Mouse (Mus musculus) heart, embryonic 14.5 days (tissue): ENCODE measurements at regions not wholly inside any gene's neighbourhood (a gene's known extent, or its start where the extent isn't known, plus 50 kb on each side); places are given as distances from the start of the nearest gene placed in this dataset.

Experiments used
- ATAC-seq: fragments of 200-750 bp; cut with Nextera tagmentation; 2 replicates; pipeline ENCODE4 v1.8.0; 2017; ENCODE audit warnings: low read depth, moderate TSS enrichment; ENCODE audit not compliant: insufficient number of reproducible peaks, insufficient read depth, low FRiP score
- H3K27ac ChIP-seq, 2 experiments: fragments of 200-500 bp in 1 of 2; fragments of 300-500 bp in 1 of 2; sonication (generic) in 1 of 2; replicated peaks in 1 of 2; 2 replicates each; pipeline ENCODE4 v1.5.1; 2012 to 2014; ENCODE audit warnings: low read depth in 2 of 2, low read length in 2 of 2, control low read depth in 1 of 2, mild to moderate bottlenecking in 1 of 2, mixed read lengths in 1 of 2; ENCODE audit not compliant: control insufficient read depth in 1 of 2, insufficient read depth in 1 of 2
- H3K27me3 ChIP-seq: fragments of 300-500 bp; sonication (generic); 2 replicates; pipeline ENCODE4 v1.6.1; 2014; ENCODE audit warnings: mild to moderate bottlenecking, low read length, control low read depth; ENCODE audit not compliant: control insufficient read depth, insufficient read depth
- H3K36me3 ChIP-seq: fragments of 300-500 bp; sonication (generic); 2 replicates; pipeline ENCODE4 v1.6.1; 2014; ENCODE audit warnings: mild to moderate bottlenecking, control low read depth, low read length, mixed read lengths; ENCODE audit not compliant: control insufficient read depth, insufficient read depth
- H3K4me1 ChIP-seq, 2 experiments: fragments of 200-500 bp in 1 of 2; fragments of 300-500 bp in 1 of 2; sonication (generic) in 1 of 2; 2 replicates each; pipeline ENCODE4 v1.6.1; 2012 to 2014; ENCODE audit warnings: low read length in 2 of 2, control low read depth in 1 of 2, mixed read lengths in 1 of 2; ENCODE audit not compliant: control insufficient read depth in 2 of 2, insufficient read depth in 2 of 2
- H3K4me2 ChIP-seq: fragments of 300-500 bp; sonication (generic); 2 replicates; pipeline ENCODE4 v1.6.1; 2014; ENCODE audit warnings: mild to moderate bottlenecking, low read length
- H3K4me3 ChIP-seq, 2 experiments: fragments of 200-500 bp in 1 of 2; fragments of 300-500 bp in 1 of 2; sonication (generic) in 1 of 2; 2 replicates each; pipeline ENCODE4 v1.5.1; 2012 to 2014; ENCODE audit warnings: low read length in 2 of 2, mild to moderate bottlenecking in 2 of 2, control low read depth in 1 of 2, low read depth in 1 of 2, moderate library complexity in 1 of 2; ENCODE audit not compliant: control insufficient read depth in 1 of 2, insufficient read depth in 1 of 2
- H3K9ac ChIP-seq: fragments of 300-500 bp; sonication (generic); 2 replicates; pipeline ENCODE4 v1.6.1; 2014; ENCODE audit warnings: mild to moderate bottlenecking, low read length
- H3K9me3 ChIP-seq: fragments of 300-500 bp; sonication (generic); 2 replicates; pipeline ENCODE4 v1.6.1; 2016; ENCODE audit warnings: low read length, control low read depth; ENCODE audit not compliant: control insufficient read depth
- WGBS: fragments of 180-500 bp; shearing (Covaris S2); extraction: QIAGEN DNeasy Blood & Tissue Kit; methylation state at CpG from one replicate; pipeline ENCODE4 v1.1.7; 2014; 5-methylcytosine and 5-hydroxymethylcytosine counted together

DNA sequence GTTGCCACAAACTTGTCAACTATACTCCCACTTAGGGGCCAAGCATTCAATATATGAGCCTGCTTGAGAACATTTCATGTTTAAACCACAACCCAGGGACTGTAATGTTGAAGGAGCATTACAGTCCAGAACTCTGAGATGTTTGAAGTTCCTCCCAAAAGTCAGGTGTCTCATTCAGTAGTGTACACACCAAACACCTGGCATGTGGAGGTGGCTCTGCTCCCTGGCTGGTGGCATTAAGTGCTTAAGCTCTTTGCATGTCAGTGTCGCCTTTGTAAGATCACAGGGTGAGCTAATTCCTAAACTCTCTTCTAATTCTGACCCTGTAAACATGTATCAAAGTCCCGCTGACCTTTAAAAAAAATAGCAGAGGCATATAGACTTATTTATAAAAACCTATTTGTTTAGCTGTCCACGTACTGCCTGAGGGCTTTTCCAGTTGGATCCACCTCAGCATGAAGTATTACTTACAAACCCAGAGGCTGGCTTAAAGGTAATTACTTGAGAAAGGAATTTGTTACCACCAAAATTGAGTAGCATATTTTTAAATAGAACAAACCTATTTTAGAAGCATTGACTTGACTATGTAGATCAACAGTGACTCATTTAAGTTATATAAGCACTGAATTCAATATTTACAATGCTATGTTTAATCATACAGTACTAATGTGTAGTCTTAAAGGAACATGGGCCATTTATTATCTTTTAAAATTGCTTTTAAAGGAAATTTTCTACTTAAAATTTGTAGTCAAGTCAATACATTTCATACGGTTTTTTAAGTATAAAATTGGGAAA, 276.3 kb upstream of the Fermt1 start:
- Histone ChIP-seq H3K9me3 (no peaks in the 10 kb centered on the region), H3K4me3 (no peak overlapping the region), H3K27ac (no peak overlapping the region), H3K36me3 (no peaks in the 10 kb centered on the region), H3K9ac (no peak overlapping the region), H3K4me1 (no peaks in the 10 kb centered on the region), H3K27me3 (no peaks in the 10 kb centered on the region), H3K4me2 (no peak overlapping the region)
- no peak for ATAC-seq
- WGBS: 75% methylated on average over 4 of the region's 4 CpGs

DNA sequence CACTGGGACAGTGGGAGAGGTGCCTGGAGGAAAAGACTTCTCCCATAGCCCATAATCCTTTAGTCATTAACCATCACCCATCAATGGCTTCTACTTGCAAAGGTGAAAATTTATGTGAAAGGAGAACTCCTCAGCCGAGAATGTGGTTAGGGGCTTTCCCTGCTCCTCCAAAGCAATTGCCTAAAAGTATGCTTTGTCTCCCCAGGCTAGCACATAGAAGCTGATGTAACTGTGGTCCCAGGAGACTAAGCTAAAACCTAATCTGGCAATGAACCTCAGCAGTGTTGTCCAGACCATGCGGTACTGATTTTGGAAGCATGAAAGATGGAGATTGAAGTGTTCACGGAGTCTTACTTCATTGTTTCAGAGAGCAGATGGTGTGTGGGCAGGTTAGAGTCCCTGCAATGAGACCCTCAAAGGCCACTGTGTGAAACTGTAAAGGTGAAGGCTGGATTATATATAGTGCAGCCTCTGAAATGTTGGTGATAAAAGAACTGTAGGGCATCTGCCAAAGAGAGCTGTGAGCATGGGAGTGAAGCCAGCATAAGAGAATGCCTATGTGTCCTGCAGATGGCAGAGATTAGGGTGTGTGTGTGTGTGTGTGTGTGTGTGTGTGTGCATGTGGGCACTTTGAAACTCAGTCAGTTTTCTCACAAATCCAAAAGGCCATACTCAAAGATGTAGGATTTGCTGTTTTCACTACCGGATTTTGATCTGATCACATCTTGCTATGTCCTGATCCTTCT, 289.6 kb upstream of the Fermt1 start:
- no peaks in the 10 kb centered on the region for H3K9me3 ChIP-seq
- H3K9ac ChIP-seq: no peak overlapping the region
- ATAC-seq: peak; percentile 6; the same call in 1 of the 2 replicates
- 70% methylated on average over 4 of the region's 4 CpGs for WGBS
- peaks cover 0 to 3% of the 10 kb centered on the region in 2 experiments; a peak in 1 of 4 replicates for H3K4me1 ChIP-seq
- no peaks in the 10 kb centered on the region for H3K27me3 ChIP-seq
- H3K4me3 ChIP-seq: no peak overlapping the region
- H3K4me2 ChIP-seq: no peak overlapping the region
- no peak overlapping the region for H3K27ac ChIP-seq
- H3K36me3 ChIP-seq: no peaks in the 10 kb centered on the region

DNA sequence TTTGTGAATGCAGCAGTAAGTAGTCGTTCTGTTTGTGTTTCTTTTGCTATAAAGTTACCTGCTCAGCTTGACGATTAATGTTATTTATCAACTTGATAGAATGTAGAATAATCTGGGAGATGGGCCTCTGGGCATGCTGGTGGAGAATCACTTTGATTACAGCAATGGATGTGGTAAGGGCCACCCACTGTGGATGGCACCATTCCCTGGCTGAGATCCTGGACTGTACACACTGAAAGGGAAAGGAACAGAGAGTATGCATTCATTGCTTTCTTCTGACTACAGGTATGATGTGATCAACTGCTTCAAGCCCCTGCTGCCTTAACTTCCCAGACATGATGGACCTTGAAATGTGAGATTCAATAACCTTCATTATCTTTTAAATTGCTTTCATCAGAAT, 299.8 kb upstream of the Bmp2 start:
- ATAC-seq: no peak
- Histone ChIP-seq H3K4me1 (no peaks in the 10 kb centered on the region), H3K4me3 (no peak overlapping the region), H3K9ac (no peak overlapping the region), H3K4me2 (no peak overlapping the region), H3K36me3 (no peaks in the 10 kb centered on the region), H3K27me3 (no peaks in the 10 kb centered on the region), H3K27ac (no peak overlapping the region), H3K9me3 (no peaks in the 10 kb centered on the region)
- 69% methylated on average over 2 of the region's 2 CpGs for whole genome bisulfite sequencing

DNA sequence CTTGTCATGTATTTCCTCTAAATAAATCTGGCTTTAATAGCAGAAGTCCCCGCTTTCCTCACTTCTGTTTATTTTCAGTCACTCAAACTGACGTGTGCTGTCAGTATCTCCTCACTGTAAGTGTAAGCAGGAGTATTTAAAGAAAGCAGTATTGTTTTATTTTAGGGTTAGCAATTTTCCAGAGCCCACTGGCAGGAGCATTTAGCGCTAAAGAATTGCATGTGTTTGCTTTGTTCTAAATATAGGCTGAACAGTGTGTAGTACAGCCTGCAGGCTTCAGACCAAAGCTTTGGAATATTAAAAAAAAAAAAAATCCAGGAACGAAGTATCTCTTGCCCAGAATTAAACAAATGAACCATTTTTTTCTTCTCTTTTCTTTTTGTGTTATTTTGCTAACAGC, 277.5 kb upstream of the Bmp2 start:
- Histone ChIP-seq H3K9ac (0 out of 2 replicates have a peak overlapping the region, but pooled peaks have one; percentile 11), H3K27me3 (no peaks in the 10 kb centered on the region), H3K4me3 (no peak overlapping the region), H3K4me1 (peaks cover 3 to 11% of the 10 kb centered on the region in 2 experiments), H3K27ac (peak overlapping the region; percentile 47 to 87), H3K9me3 (no peaks in the 10 kb centered on the region), H3K36me3 (no peaks in the 10 kb centered on the region), H3K4me2 (peak overlapping the region; percentile 53)
- 5% methylated on average over 4 of the region's 4 CpGs for WGBS
- ATAC-seq: peak; percentile 73

DNA sequence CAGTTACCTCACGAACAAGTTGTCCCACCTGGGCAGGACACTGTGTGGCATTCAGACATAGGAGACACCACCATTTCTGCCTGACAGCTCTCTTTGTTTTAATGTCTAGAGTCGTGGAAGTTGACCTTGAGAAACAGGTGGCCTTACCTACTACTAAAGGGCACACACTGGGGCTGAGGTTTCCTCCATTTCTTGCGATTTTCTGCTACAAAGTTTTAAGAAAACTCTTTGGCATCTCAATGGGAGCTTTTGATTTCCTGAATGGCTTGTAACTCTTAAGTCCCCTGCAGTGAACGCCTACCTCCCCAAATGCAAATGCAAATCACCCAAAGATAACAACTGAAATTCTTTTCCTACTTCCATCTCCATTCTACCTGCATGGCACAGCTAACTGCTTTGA, 273.4 kb upstream of the Bmp2 start:
- peaks cover 3 to 11% of the 10 kb centered on the region in 2 experiments for H3K4me1 ChIP-seq
- no peak overlapping the region for H3K4me2 ChIP-seq
- H3K27ac ChIP-seq: no peak overlapping the region
- H3K4me3 ChIP-seq: no peak overlapping the region
- WGBS: 62% methylated on average over 4 of the region's 4 CpGs
- H3K27me3 ChIP-seq: no peaks in the 10 kb centered on the region
- H3K9me3 ChIP-seq: no peaks in the 10 kb centered on the region
- no peak for ATAC-seq
- H3K36me3 ChIP-seq: no peaks in the 10 kb centered on the region
- no peak overlapping the region for H3K9ac ChIP-seq

DNA sequence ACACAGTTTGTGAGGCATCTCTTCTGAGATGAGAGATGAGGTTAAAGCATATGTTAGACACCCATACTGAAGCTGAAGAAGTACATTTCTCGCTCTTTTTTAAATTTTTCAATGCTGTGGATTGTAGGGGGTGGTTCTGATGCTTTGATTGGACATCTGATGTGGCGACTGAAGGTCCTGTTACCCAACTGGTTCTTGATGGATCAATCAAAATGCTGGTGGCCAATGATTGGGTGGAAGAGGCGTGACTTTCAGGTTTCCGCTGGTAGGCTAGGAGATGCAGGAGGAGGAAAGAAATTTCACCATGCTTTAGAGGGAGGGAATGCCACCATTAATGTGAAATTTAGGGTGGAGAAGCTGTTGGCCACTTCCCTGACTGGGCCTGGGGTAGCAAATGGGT, 272.7 kb upstream of the Bmp2 start:
- no peak overlapping the region for H3K4me2 ChIP-seq
- ATAC-seq: no peak
- H3K27me3 ChIP-seq: no peaks in the 10 kb centered on the region
- H3K9me3 ChIP-seq: no peaks in the 10 kb centered on the region
- no peak overlapping the region for H3K4me3 ChIP-seq
- H3K4me1 ChIP-seq: peaks cover 0 to 6% of the 10 kb centered on the region in 2 experiments; a peak in 3 of 4 replicates
- H3K27ac ChIP-seq: no peak overlapping the region
- no peaks in the 10 kb centered on the region for H3K36me3 ChIP-seq
- WGBS: 91% methylated on average over 4 of the region's 4 CpGs
- H3K9ac ChIP-seq: no peak overlapping the region

DNA sequence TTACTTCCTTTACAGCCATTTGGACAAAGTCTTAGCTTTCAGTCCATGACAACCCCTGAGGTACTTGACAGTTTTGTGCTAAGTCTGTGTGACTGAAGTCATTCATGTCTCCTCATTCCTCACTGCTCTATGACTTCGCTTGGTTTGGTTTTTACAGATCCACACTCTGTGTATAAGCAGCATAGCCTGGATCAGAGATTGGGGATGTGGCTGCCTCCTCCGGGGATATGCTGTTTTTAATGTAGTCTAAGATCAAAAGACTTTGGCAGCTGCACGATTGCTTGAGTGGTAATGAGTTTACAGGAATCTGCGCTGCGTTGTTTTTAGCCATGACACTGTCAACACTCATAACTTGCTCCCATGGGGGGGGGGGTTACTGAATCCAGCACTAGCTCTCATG, 269.3 kb upstream of the Bmp2 start:
- no peaks in the 10 kb centered on the region for H3K9me3 ChIP-seq
- no peak overlapping the region for H3K4me3 ChIP-seq
- no peak for ATAC-seq
- no peaks in the 10 kb centered on the region for H3K27me3 ChIP-seq
- no peaks in the 10 kb centered on the region for H3K36me3 ChIP-seq
- H3K4me2 ChIP-seq: no peak overlapping the region
- no peak overlapping the region for H3K9ac ChIP-seq
- H3K4me1 ChIP-seq: no peaks in the 10 kb centered on the region; a peak in 1 of 4 replicates
- WGBS: 36% methylated on average over 5 of the region's 5 CpGs
- no peak overlapping the region for H3K27ac ChIP-seq
